27 mouse cellular contexts compared by ENCODE assay signal in genomic region chr13:56129578-56129977, GRCm38 (mm10). TPM values are rescaled to one million over a fixed set of nuclear protein-coding genes. Genes with fewer than 3 reads are reported as not detected.
DNase-seq lines count a peak whose midpoint lies in the region; ATAC-seq and TF ChIP-seq lines count a peak whose summit lies in the region.
"Had no signal": no experiment of that assay in that cellular context is flagged by ENCODE, and none has a peak within 500 bp of the region (broad histone marks: within the 10 kb centered on the region; RNA-seq: fewer than 3 reads in every experiment).

No protein-coding gene starts in this region.

- intact Hi-C loops in gastrocnemius, adult 2 months (cut with DNase I) = no loop called here
- intact Hi-C loops in gastrocnemius, postnatal 36 days (cut with DNase I) = no loop called here

- WGBS in hindbrain, embryonic 14.5 days = 94% methylated on average over 3 of the region's 3 CpGs

- ATAC-seq in granulocyte monocyte progenitor cell, adult 5-6 weeks (replicated peaks; ENCODE audit: poor library complexity, severe bottlenecking) = peak; percentile 71
- no peak for ATAC-seq in hindbrain, embryonic 14.5 days (ENCODE audit: low FRiP score)
- ATAC-seq: CD4-positive, CD25-positive, alpha-beta regulatory T cell, adult 4 months; forebrain, embryonic 14.5 days; forebrain, embryonic 16.5 days; Patski had no signal

- H3K27me3 ChIP-seq in hindbrain, embryonic 14.5 days (ENCODE audit: control insufficient read depth, insufficient read depth, low read length) = no peaks in the 10 kb centered on the region
- H3K27me3 ChIP-seq: CH12.LX; embryonic facial prominence, embryonic 13.5 days; embryonic facial prominence, embryonic 15.5 days; forebrain, embryonic 12.5 days; Patski had no signal

- H3K27ac ChIP-seq in gastrocnemius, adult 2 months = 0 out of 2 replicates have a peak overlapping the region, but pooled peaks have one; percentile 12
- H3K27ac ChIP-seq in bone marrow macrophage, adult 2 months (ENCODE audit: insufficient read depth, low read depth, low read length) = peak overlapping the region; percentile 11; the same call in 1 of the 2 replicates
- no peak overlapping the region for H3K27ac ChIP-seq in hindbrain, embryonic 14.5 days
- H3K27ac ChIP-seq: embryonic facial prominence, embryonic 13.5 days; embryonic facial prominence, embryonic 15.5 days; forebrain, embryonic 10.5 days; forebrain, embryonic 12.5 days had no signal

- H3K4me3 ChIP-seq in gastrocnemius, adult 2 months = no peak overlapping the region
- H3K4me3 ChIP-seq in bone marrow macrophage, adult 2 months (ENCODE audit: insufficient read depth, low read length) = no peak overlapping the region
- no peak overlapping the region for H3K4me3 ChIP-seq in hindbrain, embryonic 14.5 days (replicated peaks; ENCODE audit: low read length)
- H3K4me3 ChIP-seq: embryonic facial prominence, embryonic 13.5 days; embryonic facial prominence, embryonic 15.5 days; erythroblast, embryonic 14.5 days; forebrain, embryonic 10.5 days; forebrain, embryonic 12.5 days had no signal

- H3K36me3 ChIP-seq in hindbrain, embryonic 14.5 days (replicated peaks; ENCODE audit: control insufficient read depth, insufficient read depth) = peaks cover 37% of the 10 kb centered on the region

- peaks cover 33% of the 10 kb centered on the region for H3K4me1 ChIP-seq in bone marrow macrophage, adult 2 months (ENCODE audit: control insufficient read depth, insufficient read depth, low read length)
- peaks cover 17% of the 10 kb centered on the region for H3K4me1 ChIP-seq in hindbrain, embryonic 14.5 days (replicated peaks; ENCODE audit: control insufficient read depth, insufficient read depth, low read length)

- H3K9ac ChIP-seq in hindbrain, embryonic 14.5 days = no peak overlapping the region
- H3K9ac ChIP-seq: embryonic facial prominence, embryonic 13.5 days; embryonic facial prominence, embryonic 15.5 days; forebrain, embryonic 12.5 days had no signal

- no peak overlapping the region for H3K4me2 ChIP-seq in hindbrain, embryonic 14.5 days (replicated peaks)
- H3K4me2 ChIP-seq: embryonic facial prominence, embryonic 13.5 days; embryonic facial prominence, embryonic 15.5 days; forebrain, embryonic 12.5 days had no signal

- no peak for TF ChIP-seq CTCF in gastrocnemius, adult 2 months (IDR thresholded peaks at IDR 0.05)
- TF ChIP-seq CTCF in bone marrow macrophage, adult 2 months (IDR thresholded peaks at IDR 0.05; ENCODE audit: low read depth, low read length) = no peak

- peak; percentile 10 for DNase-seq in gastrocnemius, adult 2 months
- no peak for DNase-seq in gastrocnemius, postnatal 36 days
- DNase-seq in testis, postnatal 14 days (ENCODE audit: low spot score) = no peak
- no peak for DNase-seq in hindbrain, embryonic 14.5 days (ENCODE audit: low spot score)
- DNase-seq: adrenal gland, adult 2 months; adrenal gland, postnatal 10 days; adrenal gland, postnatal 25 days; B cell, adult 2 months; cerebellum, adult 11-12 months; cerebellum, adult 2 months; cerebellum, adult 9-10 months; cerebellum, postnatal 10 days; cerebellum, postnatal 25 days; embryo, embryonic 11 days had no signal

- no peaks in the 10 kb centered on the region for H3K9me3 ChIP-seq in hindbrain, embryonic 14.5 days (ENCODE audit: control insufficient read depth, low read length)
- H3K9me3 ChIP-seq: embryonic facial prominence, embryonic 13.5 days; embryonic facial prominence, embryonic 15.5 days; G1E had no signal

- no peak for TF ChIP-seq POLR2A in bone marrow macrophage, adult 2 months (IDR thresholded peaks at IDR 0.05; ENCODE audit: borderline replicate concordance, low read depth, low read length)

RNA-seq across cellular contexts. Expression of gene H2afy, which starts 6.6 kb away (rescaled TPM):
- 10 to 100 TPM; 64.1 to 69.2 TPM for total RNA-seq in gastrocnemius, adult 2 months (2021)
- 10 to 100 TPM; 57.5 to 69.3 TPM for total RNA-seq in gastrocnemius, postnatal 36 days (2021)
- 179 and 191 TPM in 2 replicates for polyA plus RNA-seq in bone marrow macrophage, adult 2 months (2012; ENCODE audit: insufficient read depth, insufficient read length, missing spikeins)
- 930 and 1,115 TPM in 2 replicates for total RNA-seq in granulocyte monocyte progenitor cell, adult 5-6 weeks (2014; fragmentation: Nextera tagmentation)
- total RNA-seq in granulocyte monocyte progenitor cell, adult 5-6 weeks (2017) = 1,419 and 1,485 TPM in 2 replicates
- polyA plus RNA-seq in hindbrain, embryonic 14.5 days (2014; fragmentation: Nextera tagmentation; extraction: Ambion mirVana) = 287 and 316 TPM in 2 replicates

RNA-seq across cellular contexts. Expression of gene Tifab, which starts 49.1 kb away (rescaled TPM):
- under 1 TPM; 0.18 to 0.28 TPM for total RNA-seq in gastrocnemius, adult 2 months (2021)
- under 1 TPM; 0.18 to 0.35 TPM for total RNA-seq in gastrocnemius, postnatal 36 days (2021)
- polyA plus RNA-seq in bone marrow macrophage, adult 2 months (2012; ENCODE audit: insufficient read depth, insufficient read length, missing spikeins) = 107 and 112 TPM in 2 replicates
- total RNA-seq in granulocyte monocyte progenitor cell, adult 5-6 weeks (2014; fragmentation: Nextera tagmentation) = 148 and 174 TPM in 2 replicates
- total RNA-seq in granulocyte monocyte progenitor cell, adult 5-6 weeks (2017) = 115 and 120 TPM in 2 replicates
- polyA plus RNA-seq in hindbrain, embryonic 14.5 days (2014; fragmentation: Nextera tagmentation; extraction: Ambion mirVana) = 0.37 and 0.73 TPM in 2 replicates
- polyA plus RNA-seq: G1E, Patski had no signal

Comparison
In these comparisons a context has a peak if more than half of its experiments do, and no peak if none do; other contexts are left out.
1. RNA of gene H2afy, which starts 6.6 kb away (total RNA-seq): 930 to 1,485 TPM in granulocyte monocyte progenitor cell, adult 5-6 weeks; 57.5 to 69.3 TPM in gastrocnemius, postnatal 36 days and 64.1 to 69.2 TPM in gastrocnemius, adult 2 months; every median in the first group is over 10 times any median in the second.
2. RNA of gene Tifab, which starts 49.1 kb away (total RNA-seq): 115 to 174 TPM in granulocyte monocyte progenitor cell, adult 5-6 weeks; 0.18 to 0.35 TPM in gastrocnemius, postnatal 36 days and 0.18 to 0.28 TPM in gastrocnemius, adult 2 months; every median in the first group is over 10 times any median in the second.